Mouse (Mus musculus): ENCODE results near the gene Ahctf1. TPM values are rescaled to one million over a fixed set of nuclear protein-coding genes. Genes with fewer than 3 reads are reported as not detected.

Gene Ahctf1
- total and polyA plus RNA-seq, 3 experiments: 79.2 to 111 (median 96.0) TPM

- Histone ChIP-seq H3K9ac (ENCODE audit: insufficient read depth, low read depth) (no peak overlapping the region), H3K27ac (ENCODE audit: insufficient read depth, low read depth) (no peak overlapping the region), H3K9me3 (replicated peaks; ENCODE audit: low read length) (no peaks in the 10 kb centered on the region), H3K27me3 (replicated peaks) (no peaks in the 10 kb centered on the region), H3K4me3 (replicated peaks in 1 of 3; ENCODE audit: low read depth in 2 of 3, low read length in 2 of 3, poor library complexity in 1 of 3) (no peak overlapping the region), H3K36me3 (replicated peaks in 1 of 2; ENCODE audit: control insufficient read depth in 1 of 2, insufficient read depth in 1 of 2, low read length in 1 of 2) (no peaks in the 10 kb centered on the region), H3K79me2 (replicated peaks; ENCODE audit: control insufficient read depth, extremely low read depth, insufficient read depth, poor library complexity, severe bottlenecking) (no peaks in the 10 kb centered on the region), H3K4me2 (ENCODE audit: insufficient read depth, low read depth, poor library complexity, severe bottlenecking) (no peak overlapping the region), H3K4me1 (ENCODE audit: control insufficient read depth in 1 of 2, insufficient read depth in 2 of 2) (peaks cover 3 to 15% of the 10 kb centered on the region in 2 experiments; a peak in 3 of 4 replicates)
- TF ChIP-seq MAFK (IDR thresholded peaks at IDR 0.05; ENCODE audit: insufficient replicate concordance, low read length) (no peak), CHD1 (IDR thresholded peaks at IDR 0.05; ENCODE audit: low read depth, low read length) (no peak), JUN (IDR thresholded peaks at IDR 0.05; ENCODE audit: insufficient read depth, low read depth, low read length) (no peak), GABPA (IDR thresholded peaks at IDR 0.05; ENCODE audit: insufficient replicate concordance, low read depth, low read length) (no peak), MAX (IDR thresholded peaks at IDR 0.05; ENCODE audit: low read length) (no peak), ZC3H11A (IDR thresholded peaks at IDR 0.05; ENCODE audit: low read depth, low read length) (no peak), UBTF (IDR thresholded peaks at IDR 0.05; ENCODE audit: low read depth, low read length) (no peak), CHD2 (IDR thresholded peaks at IDR 0.05; ENCODE audit: low read length) (no peak), SMC3 (IDR thresholded peaks at IDR 0.05; ENCODE audit: low read depth, low read length) (no peak), CTCF (conservative IDR thresholded peaks at IDR 0.05 in 1 of 2, IDR thresholded peaks at IDR 0.05 in 1 of 2; ENCODE audit: low read depth in 2 of 2, low read length in 2 of 2) (no peak), SIN3A (IDR thresholded peaks at IDR 0.05; ENCODE audit: low read length) (no peak), ZNF384 (IDR thresholded peaks at IDR 0.05; ENCODE audit: low read depth, low read length) (no peak), PAX5 (IDR thresholded peaks at IDR 0.05; ENCODE audit: low read length) (no peak), IRF4 (IDR thresholded peaks at IDR 0.05; ENCODE audit: low read depth, low read length) (no peak), ZKSCAN1 (IDR thresholded peaks at IDR 0.05; ENCODE audit: borderline replicate concordance, low read depth, low read length) (no peak), NRF1 (IDR thresholded peaks at IDR 0.05; ENCODE audit: low read depth, low read length) (no peak), POLR2AphosphoS2 (IDR thresholded peaks at IDR 0.05; ENCODE audit: low read depth, low read length) (no peak), MEF2A (IDR thresholded peaks at IDR 0.05; ENCODE audit: borderline replicate concordance, low read depth, low read length) (no peak), ELF1 (IDR thresholded peaks at IDR 0.05; ENCODE audit: low read depth, low read length) (no peak), MYC (IDR thresholded peaks at IDR 0.05; ENCODE audit: low read depth, low read length) (no peak)
- dilution Hi-C loops (cut with MboI; ENCODE audit: extremely low pct_ligation_motif_present, extremely low pct_unique_long_range_greater_than_20kb, low sequenced_read_pairs) (no loop called here), in situ Hi-C loops (cut with MboI; ENCODE audit: low pct_ligation_motif_present, low pct_unique_long_range_greater_than_20kb, low sequenced_read_pairs) (no loop called here)
- no peak for DNase-seq (ENCODE audit: extremely low read depth)
Observed at GRCm38 (mm10) chr1:179709390-179709789, 94.1 kb downstream of the Ahctf1 start.

DNA sequence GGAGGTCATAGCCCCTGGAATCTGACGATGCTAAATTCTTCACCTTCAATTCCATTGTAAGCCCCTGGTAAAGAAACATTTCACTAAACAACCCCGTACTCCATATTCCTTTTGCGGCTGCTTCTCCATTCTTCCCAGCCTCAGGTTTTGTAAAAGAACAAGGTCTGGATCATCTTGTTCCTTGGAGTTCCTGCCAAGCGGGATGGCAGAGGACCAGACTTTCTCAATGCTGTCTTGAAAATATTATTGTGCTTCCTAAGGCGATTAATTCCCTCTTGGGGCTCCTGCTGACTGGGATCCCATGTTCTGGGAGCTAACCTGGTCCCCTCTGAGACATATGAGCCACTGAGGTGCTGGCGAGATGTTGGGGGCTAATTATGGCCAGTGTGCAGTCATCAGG is 98.3 kb downstream of the Ahctf1 start:
- TF ChIP-seq ETS1 (conservative IDR thresholded peaks at IDR 0.05; ENCODE audit: low read depth, low read length) (no peak), MAZ (IDR thresholded peaks at IDR 0.05; ENCODE audit: low read depth, low read length) (no peak), TCF12 (IDR thresholded peaks at IDR 0.05; ENCODE audit: low read depth, low read length) (no peak), MAFK (IDR thresholded peaks at IDR 0.05; ENCODE audit: insufficient replicate concordance, low read length) (no peak), BHLHE40 (IDR thresholded peaks at IDR 0.05; ENCODE audit: low read depth, low read length) (no peak)
- dilution Hi-C loops (cut with MboI; ENCODE audit: extremely low pct_ligation_motif_present, extremely low pct_unique_long_range_greater_than_20kb, low sequenced_read_pairs) (no loop called here), in situ Hi-C loops (cut with MboI; ENCODE audit: low pct_ligation_motif_present, low pct_unique_long_range_greater_than_20kb, low sequenced_read_pairs) (no loop called here)
- Histone ChIP-seq H3K9ac (ENCODE audit: insufficient read depth, low read depth) (no peak overlapping the region), H3K4me3 (replicated peaks in 1 of 3; ENCODE audit: low read depth in 2 of 3, low read length in 2 of 3, poor library complexity in 1 of 3) (no peak overlapping the region), H3K27ac (ENCODE audit: insufficient read depth, low read depth) (no peak overlapping the region), H3K27me3 (replicated peaks) (no peaks in the 10 kb centered on the region), H3K9me3 (replicated peaks; ENCODE audit: low read length) (no peaks in the 10 kb centered on the region), H3K4me1 (ENCODE audit: control insufficient read depth in 1 of 2, insufficient read depth in 2 of 2) (peaks cover 3 to 19% of the 10 kb centered on the region in 2 experiments; a peak in 3 of 4 replicates), H3K79me2 (replicated peaks; ENCODE audit: control insufficient read depth, extremely low read depth, insufficient read depth, poor library complexity, severe bottlenecking) (no peaks in the 10 kb centered on the region), H3K4me2 (ENCODE audit: insufficient read depth, low read depth, poor library complexity, severe bottlenecking) (no peak overlapping the region), H3K36me3 (replicated peaks in 1 of 2; ENCODE audit: control insufficient read depth in 1 of 2, insufficient read depth in 1 of 2, low read length in 1 of 2) (no peaks in the 10 kb centered on the region)
- no peak for DNase-seq (ENCODE audit: extremely low read depth)
